Mouse (Mus musculus) myocyte (in vitro differentiated cells): ENCODE data around the gene Sbpl. TPM values are rescaled to one million over a fixed set of nuclear protein-coding genes. Genes with fewer than 3 reads are reported as not detected.

Experiments used
- H3K27me3 ChIP-seq: one replicate; pipeline ENCODE4 v1.6.1; 2011; ENCODE audit not compliant: control insufficient read depth, insufficient read depth, insufficient read length
- H3K36me3 ChIP-seq: one replicate; pipeline ENCODE4 v1.6.1; 2011; ENCODE audit not compliant: control insufficient read depth, insufficient read depth
- H3K4me2 ChIP-seq: one replicate; pipeline ENCODE4 v1.6.1; 2011; ENCODE audit warnings: low read depth, control low read depth
- H3K4me3 ChIP-seq: one replicate; pipeline ENCODE4 v1.5.1; 2011; ENCODE audit warnings: mild to moderate bottlenecking, control low read depth, moderate library complexity
- H3K79me2 ChIP-seq: one replicate; pipeline ENCODE4 v1.6.1; 2011; ENCODE audit not compliant: control insufficient read depth, insufficient read depth
- H3ac ChIP-seq: one replicate; pipeline ENCODE4 v1.6.1; 2011; ENCODE audit not compliant: control insufficient read depth, insufficient read length
- CEBPB ChIP-seq: IDR thresholded peaks from 2 replicates; pipeline ENCODE4 v1.6.1; 2011; ENCODE audit warnings: mild to moderate bottlenecking, moderate library complexity; ENCODE audit not compliant: poor library complexity, insufficient read depth, severe bottlenecking
- E2F4 ChIP-seq: IDR thresholded peaks from one replicate; pipeline ENCODE4 v1.6.1; 2011; ENCODE audit warnings: mild to moderate bottlenecking, control low read depth, moderate library complexity; ENCODE audit not compliant: insufficient read depth
- MAX ChIP-seq: IDR thresholded peaks from one replicate; pipeline ENCODE4 v1.6.1; 2011; ENCODE audit warnings: low read depth, mild to moderate bottlenecking, control low read depth
- MYOD1 ChIP-seq, 3 experiments: IDR thresholded peaks; one replicate each; pipeline ENCODE4 v1.6.1; 2011; ENCODE audit warnings: control low read depth in 2 of 3, low read depth in 2 of 3, mild to moderate bottlenecking in 2 of 3, moderate library complexity in 1 of 3; ENCODE audit not compliant: insufficient read length in 2 of 3, control insufficient read depth in 1 of 3
- MYOG ChIP-seq, 3 experiments: IDR thresholded peaks; one replicate each; pipeline ENCODE4 v1.6.1; 2011; ENCODE audit warnings: control low read depth in 2 of 3, low read depth in 2 of 3, mild to moderate bottlenecking in 2 of 3; ENCODE audit not compliant: insufficient read length in 2 of 3, control insufficient read depth in 1 of 3, insufficient read depth in 1 of 3
- POLR2A ChIP-seq: IDR thresholded peaks from one replicate; pipeline ENCODE4 v1.6.1; 2011; ENCODE audit warnings: low read depth, mild to moderate bottlenecking, control low read depth, moderate library complexity; ENCODE audit not compliant: insufficient read length
- POLR2AphosphoS2 ChIP-seq: IDR thresholded peaks from one replicate; pipeline ENCODE4 v1.6.1; 2011; ENCODE audit warnings: low read depth, control low read depth; ENCODE audit not compliant: insufficient read length
- REST ChIP-seq: IDR thresholded peaks from one replicate; pipeline ENCODE4 v1.6.1; 2011; ENCODE audit warnings: mild to moderate bottlenecking, control low read depth, moderate library complexity; ENCODE audit not compliant: insufficient read depth, insufficient read length
- SRF ChIP-seq: IDR thresholded peaks from one replicate; pipeline ENCODE4 v1.6.1; 2011; ENCODE audit warnings: low read depth; ENCODE audit not compliant: control insufficient read depth, insufficient read length
- TCF12 ChIP-seq: IDR thresholded peaks from one replicate; pipeline ENCODE4 v1.6.1; 2011; ENCODE audit warnings: mild to moderate bottlenecking, control low read depth; ENCODE audit not compliant: poor library complexity, insufficient read depth, severe bottlenecking
- TCF3 ChIP-seq: IDR thresholded peaks from one replicate; pipeline ENCODE4 v1.6.1; 2011; ENCODE audit warnings: low read depth, control low read depth; ENCODE audit not compliant: insufficient read length
- USF1 ChIP-seq: IDR thresholded peaks from one replicate; pipeline ENCODE4 v1.6.1; 2011; ENCODE audit warnings: low read depth, mild to moderate bottlenecking, control low read depth, moderate library complexity
- polyA plus RNA-seq: library from polyadenylated mRNA; unstranded; fragments of >200 nt; fragmentation: generic; extraction: Trizol; gene quantifications from one replicate; pipeline ENCODE4 v1.2.1, GENCODE M21; 2012; ENCODE audit warnings: missing spikeins

Sbpl gene
- polyA plus RNA-seq, 1 experiment = not detected

DNA sequence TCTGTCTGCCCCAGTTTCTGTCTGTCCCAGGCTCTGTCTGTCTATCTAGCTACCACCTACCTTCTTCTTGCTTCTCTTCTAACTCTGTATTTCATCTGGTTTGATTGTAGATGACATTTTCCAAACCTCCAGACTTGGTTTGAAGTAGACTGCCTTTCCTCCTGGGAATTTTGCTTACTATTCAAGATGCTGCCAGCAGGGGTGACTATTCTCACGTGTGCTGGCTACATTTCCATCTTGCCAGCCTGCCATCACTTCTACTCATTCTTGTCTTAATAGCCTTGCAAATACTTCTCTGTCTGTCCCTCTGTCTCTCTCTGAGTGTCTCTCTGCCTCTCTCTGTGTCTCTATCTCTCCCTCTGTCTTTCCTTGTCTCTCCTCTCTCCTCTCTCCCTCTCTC is 40.3 kb upstream of the Sbpl start:
- TF ChIP-seq MYOD1 (IDR thresholded peaks at IDR 0.05; ENCODE audit: control insufficient read depth in 1 of 3, insufficient read length in 2 of 3, low read depth in 2 of 3) = no peak
- no peak for TF ChIP-seq E2F4
- TF ChIP-seq MYOG (IDR thresholded peaks at IDR 0.05; ENCODE audit: control insufficient read depth in 1 of 3, insufficient read depth in 1 of 3, insufficient read length in 2 of 3, low read depth in 2 of 3) = no peak
- no peak for TF ChIP-seq TCF12
- TF ChIP-seq POLR2A = no peak
- TF ChIP-seq SRF = no peak
- TF ChIP-seq POLR2AphosphoS2 = no peak
- TF ChIP-seq USF1 = no peak
- TF ChIP-seq CEBPB = no peak
- no peak for TF ChIP-seq MAX
- Histone ChIP-seq H3K79me2 (no peaks in the 10 kb centered on the region), H3K4me3 (no peak overlapping the region), H3K27me3 (no peaks in the 10 kb centered on the region), H3K4me2 (no peak overlapping the region), H3ac (no peak overlapping the region), H3K36me3 (no peaks in the 10 kb centered on the region)

- no peak for TF ChIP-seq USF1
- no peak for TF ChIP-seq TCF3
- TF ChIP-seq POLR2A = no peak
- TF ChIP-seq CEBPB = no peak
- no peak for TF ChIP-seq POLR2AphosphoS2
- TF ChIP-seq MYOD1 (IDR thresholded peaks at IDR 0.05; ENCODE audit: control insufficient read depth in 1 of 3, insufficient read length in 2 of 3, low read depth in 2 of 3) = no peak
- TF ChIP-seq E2F4 = no peak
- no peak for TF ChIP-seq MYOG (IDR thresholded peaks at IDR 0.05; ENCODE audit: control insufficient read depth in 1 of 3, insufficient read depth in 1 of 3, insufficient read length in 2 of 3, low read depth in 2 of 3)
- no peak overlapping the region for H3K4me2 ChIP-seq
- no peaks in the 10 kb centered on the region for H3K27me3 ChIP-seq
- no peak overlapping the region for H3K4me3 ChIP-seq
- no peak overlapping the region for H3ac ChIP-seq
- no peaks in the 10 kb centered on the region for H3K36me3 ChIP-seq
- no peaks in the 10 kb centered on the region for H3K79me2 ChIP-seq
Measured at GRCm38 (mm10) chr17:23994667-23995066, 39.6 kb upstream of the Sbpl start.

DNA sequence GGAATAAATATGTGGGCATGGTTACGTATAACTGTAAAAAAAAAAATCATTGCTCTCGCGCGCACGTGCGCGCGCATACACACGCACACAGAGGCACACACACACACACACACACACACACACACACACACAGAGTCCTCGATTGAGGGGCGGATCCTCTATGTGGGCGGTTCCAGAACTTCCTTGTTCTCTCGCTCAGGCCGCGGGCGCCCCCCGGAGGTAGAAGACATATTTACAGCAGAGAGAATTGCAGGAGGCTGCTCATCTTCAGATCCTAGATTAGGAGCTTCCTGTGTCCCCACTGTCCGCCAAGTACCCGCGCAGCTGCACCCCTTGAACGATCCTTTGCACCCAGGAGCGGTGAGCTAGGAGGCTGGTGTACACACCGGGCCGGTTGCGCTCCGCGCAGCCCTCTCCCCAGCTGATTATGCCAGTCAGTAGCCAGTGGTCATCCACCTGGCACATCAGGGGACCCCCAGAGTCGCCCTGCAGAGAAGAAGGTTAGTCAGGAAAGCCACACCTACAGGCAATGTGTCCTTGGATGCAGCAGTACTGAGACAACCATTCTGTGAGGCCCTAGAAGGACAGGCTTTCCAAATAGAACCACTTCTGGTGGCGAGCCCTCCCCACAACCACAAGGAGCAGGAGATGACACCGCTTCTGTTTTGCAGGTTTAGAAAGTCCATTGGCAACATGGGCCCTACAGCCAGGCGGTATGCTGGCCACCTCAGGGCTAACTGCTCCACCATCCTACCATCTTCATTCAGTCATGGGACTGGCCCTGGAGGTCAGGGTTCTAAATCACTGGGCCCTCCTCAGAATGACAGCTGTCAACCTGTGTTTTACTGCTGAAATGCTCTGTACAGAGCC is 38.7 kb upstream of the Sbpl start:
- H3K4me3 ChIP-seq = no peak overlapping the region
- H3ac ChIP-seq = no peak overlapping the region
- H3K79me2 ChIP-seq = no peaks in the 10 kb centered on the region
- H3K27me3 ChIP-seq = no peaks in the 10 kb centered on the region
- H3K4me2 ChIP-seq = peak overlapping the region; percentile 12
- H3K36me3 ChIP-seq = no peaks in the 10 kb centered on the region
- TF ChIP-seq MAX = no peak

DNA sequence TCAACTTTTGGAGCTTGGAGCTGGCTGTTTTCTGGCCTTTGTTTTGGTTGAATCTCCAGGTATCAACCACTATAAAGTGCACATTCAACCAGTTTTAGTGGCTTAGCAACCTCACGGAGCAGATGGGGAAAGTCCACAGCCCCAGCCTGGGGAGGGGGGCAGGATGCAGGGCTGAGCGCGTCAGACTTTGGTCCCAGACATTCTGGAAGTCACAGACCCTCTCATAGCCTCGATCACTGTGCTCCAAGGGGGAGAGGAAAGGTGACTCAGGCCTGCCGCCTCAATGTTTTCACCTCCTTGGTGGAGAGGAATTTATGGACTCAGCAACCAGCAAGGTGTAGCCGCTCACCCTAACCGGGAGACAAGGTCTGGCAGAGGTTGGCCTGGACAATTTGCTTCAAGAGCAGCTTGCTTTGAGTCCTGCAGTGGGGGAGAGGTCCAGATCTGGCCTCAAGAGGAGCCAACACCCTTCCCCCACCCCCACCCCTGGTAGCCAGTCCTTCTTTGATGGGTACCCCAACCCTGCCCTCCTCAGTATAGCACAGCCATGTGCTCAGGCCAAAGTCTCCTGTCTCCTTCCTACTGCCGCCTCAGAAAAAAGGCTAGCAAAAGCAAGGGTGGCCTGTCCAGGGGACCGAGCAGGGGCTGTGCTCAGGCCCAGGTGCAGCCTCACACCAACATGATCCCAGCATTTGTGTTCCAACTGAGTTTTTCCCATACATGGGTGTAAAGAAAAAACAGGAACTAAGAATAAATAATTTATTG is 37.9 kb upstream of the Sbpl start:
- no peak overlapping the region for H3K4me3 ChIP-seq
- H3K4me2 ChIP-seq = peak overlapping the region; percentile 12
- TF ChIP-seq POLR2AphosphoS2 = no peak
- TF ChIP-seq E2F4 = no peak
- no peak for TF ChIP-seq MAX
- TF ChIP-seq CEBPB = no peak
- TF ChIP-seq USF1 = no peak
- TF ChIP-seq MYOD1 (IDR thresholded peaks at IDR 0.05; ENCODE audit: control insufficient read depth in 1 of 3, insufficient read length in 2 of 3, low read depth in 2 of 3) = no peak
- TF ChIP-seq TCF3 = no peak
- TF ChIP-seq SRF = no peak
- no peak for TF ChIP-seq TCF12
- no peaks in the 10 kb centered on the region for H3K27me3 ChIP-seq
- H3ac ChIP-seq = no peak overlapping the region
- H3K36me3 ChIP-seq = no peaks in the 10 kb centered on the region
- H3K79me2 ChIP-seq = no peaks in the 10 kb centered on the region

DNA sequence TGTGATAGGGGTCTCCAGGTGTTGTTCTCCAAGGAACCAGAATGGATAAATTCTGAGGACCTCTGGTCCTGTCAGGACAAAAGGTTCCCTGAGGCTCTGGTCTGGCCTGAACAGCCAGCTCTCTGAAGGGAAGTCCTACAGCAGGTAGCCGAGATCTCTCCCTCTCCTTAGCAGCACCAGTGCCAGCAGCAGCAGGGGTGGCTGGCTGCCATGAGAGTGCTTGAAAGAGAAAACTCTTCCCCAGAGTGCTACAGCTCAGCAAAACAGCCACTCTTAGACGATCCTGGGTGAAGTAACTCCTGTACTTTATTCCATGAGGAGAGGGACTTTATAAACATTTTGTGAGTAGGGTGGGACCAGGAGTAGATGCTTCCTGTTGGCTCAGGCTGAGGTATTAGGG is 34.7 kb upstream of the Sbpl start:
- Histone ChIP-seq H3ac (no peak overlapping the region), H3K79me2 (no peaks in the 10 kb centered on the region), H3K36me3 (no peaks in the 10 kb centered on the region), H3K4me2 (no peak overlapping the region), H3K27me3 (no peaks in the 10 kb centered on the region), H3K4me3 (no peak overlapping the region)
- TF ChIP-seq MYOD1 (IDR thresholded peaks at IDR 0.05; ENCODE audit: control insufficient read depth in 1 of 3, insufficient read length in 2 of 3, low read depth in 2 of 3) (no peak), REST (no peak), TCF3 (no peak), SRF (no peak), TCF12 (no peak), E2F4 (no peak), MAX (no peak)
